Mouse (Mus musculus) C2C12 (cell line): ENCODE results near the gene Scn10a.

Experiments used
- CTCF ChIP-seq: IDR thresholded peaks from one replicate; pipeline ENCODE4 v1.5.1; 2011; ENCODE audit not compliant: control insufficient read depth, insufficient read depth, insufficient read length
- MAX ChIP-seq: IDR thresholded peaks from one replicate; pipeline ENCODE4 v1.6.1; 2011; ENCODE audit warnings: mild to moderate bottlenecking, control low read depth
- MYOG ChIP-seq: IDR thresholded peaks from one replicate; pipeline ENCODE4 v1.6.1; 2011; ENCODE audit not compliant: control insufficient read depth, insufficient read length; ENCODE audit errors: extremely low read depth
- USF1 ChIP-seq: IDR thresholded peaks from one replicate; pipeline ENCODE4 v1.6.1; 2011; ENCODE audit warnings: low read depth, mild to moderate bottlenecking, control low read depth, moderate library complexity

- TF ChIP-seq CTCF: no peak
- TF ChIP-seq USF1: no peak
- TF ChIP-seq MAX: no peak
- TF ChIP-seq MYOG: no peak
Measured at GRCm38 (mm10) chr9:119578636-119579438, 140.3 kb downstream of the Scn10a start, which contains the start of gene Scn5a.
